Mouse (Mus musculus): ENCODE measurements around the gene Dram1. TPM values are rescaled to one million over a fixed set of nuclear protein-coding genes. Genes with fewer than 3 reads are reported as not detected.

The Dram1 gene
- 6.0 and 7.8 TPM in 2 replicates for total RNA-seq (2021)
- long read RNA-seq, experiment 1, partial matches to known transcripts, result 0 of 5 reads
- long read RNA-seq, experiment 1, other reads (novel, unspliced or antisense), result 1 of 5 reads
- long read RNA-seq, experiment 2, partial matches to known transcripts, result 0 of 4 reads
- long read RNA-seq, experiment 2, other reads (novel, unspliced or antisense), result 0 of 4 reads

- peak; percentile 93 for DNase-seq
Observed at GRCm38 (mm10) chr10:88379013-88379885, at the start of gene Dram1, which contains the start of gene Gnptab. Gene Dram1 (minus strand): TSS chr10:88379080. Gene Gnptab (plus strand): TSS chr10:88379132.

- no peak for DNase-seq
Observed at GRCm38 (mm10) chr10:88427998-88428397, 49.1 kb upstream of the Dram1 start.

GRCm38 (mm10) chr10:88426896-88427295, 48.0 kb upstream of the Dram1 start:
- DNase-seq, result no peak

- DNase-seq, result peak; percentile 79
Observed at GRCm38 (mm10) chr10:88426158-88426816, 47.4 kb upstream of the Dram1 start.

- DNase-seq, result no peak
Observed at GRCm38 (mm10) chr10:88420655-88421435, 42.0 kb upstream of the Dram1 start.

GRCm38 (mm10) chr10:88420141-88420541, 41.3 kb upstream of the Dram1 start:
- no peak for DNase-seq

GRCm38 (mm10) chr10:88417686-88418085, 38.8 kb upstream of the Dram1 start:
- no peak for DNase-seq

GRCm38 (mm10) chr10:88412290-88412995, 33.6 kb upstream of the Dram1 start:
- DNase-seq, result no peak

- DNase-seq, result no peak
Observed at GRCm38 (mm10) chr10:88409751-88410150, 30.9 kb upstream of the Dram1 start.

GRCm38 (mm10) chr10:88407875-88408631, 29.2 kb upstream of the Dram1 start:
- no peak for DNase-seq

- DNase-seq, result peak; percentile 23
Observed at GRCm38 (mm10) chr10:88405812-88406211, 26.9 kb upstream of the Dram1 start.

- no peak for DNase-seq
Observed at GRCm38 (mm10) chr10:88404220-88404619, 25.3 kb upstream of the Dram1 start.

- DNase-seq, result no peak
Observed at GRCm38 (mm10) chr10:88403021-88403420, 24.1 kb upstream of the Dram1 start.

GRCm38 (mm10) chr10:88399271-88399670, 20.4 kb upstream of the Dram1 start:
- DNase-seq, result no peak

GRCm38 (mm10) chr10:88398668-88399243, 19.9 kb upstream of the Dram1 start:
- no peak for DNase-seq

- no peak for DNase-seq
Observed at GRCm38 (mm10) chr10:88392181-88392847, 13.4 kb upstream of the Dram1 start.

- DNase-seq, result no peak
Observed at GRCm38 (mm10) chr10:88391495-88391894, 12.6 kb upstream of the Dram1 start.

- peak; percentile 54 for DNase-seq
Observed at GRCm38 (mm10) chr10:88390096-88390790, 11.4 kb upstream of the Dram1 start.

- peak; percentile 58 for DNase-seq
Observed at GRCm38 (mm10) chr10:88389576-88389975, 10.7 kb upstream of the Dram1 start.

Measured in adrenal gland, postnatal 14 days (tissue).